Mouse (Mus musculus) embryonic fibroblast, embryonic 13.5 days (primary cell): ENCODE data around the gene Nhlrc4.

ENCODE experiments used
- CTCF ChIP-seq: IDR thresholded peaks from 2 replicates; pipeline ENCODE4 v1.5.1; 2011; ENCODE audit warnings: mild to moderate bottlenecking, control low read depth, low read length, moderate library complexity, borderline replicate concordance; ENCODE audit not compliant: insufficient read depth
- POLR2A ChIP-seq: IDR thresholded peaks from 2 replicates; pipeline ENCODE4 v1.6.1; 2011; ENCODE audit warnings: low read depth, mild to moderate bottlenecking, control low read depth, low read length, moderate library complexity

GRCm38 (mm10) chr17:25949981-25950380 lies 5.2 kb upstream of the Nhlrc4 start:
- no peak for TF ChIP-seq CTCF
- no peak for TF ChIP-seq POLR2A
